Mouse (Mus musculus) liver, embryonic 14.5 days (tissue): ENCODE results near the gene Hsf4.

Source experiments
- CTCF ChIP-seq: IDR thresholded peaks from 2 replicates; pipeline ENCODE4 v1.5.1; 2016; ENCODE audit warnings: antibody characterized with exemption, low read depth, control low read depth
- EP300 ChIP-seq: IDR thresholded peaks from 2 replicates; pipeline ENCODE4 v1.6.1; 2016; ENCODE audit warnings: antibody characterized with exemption, low read depth

DNA sequence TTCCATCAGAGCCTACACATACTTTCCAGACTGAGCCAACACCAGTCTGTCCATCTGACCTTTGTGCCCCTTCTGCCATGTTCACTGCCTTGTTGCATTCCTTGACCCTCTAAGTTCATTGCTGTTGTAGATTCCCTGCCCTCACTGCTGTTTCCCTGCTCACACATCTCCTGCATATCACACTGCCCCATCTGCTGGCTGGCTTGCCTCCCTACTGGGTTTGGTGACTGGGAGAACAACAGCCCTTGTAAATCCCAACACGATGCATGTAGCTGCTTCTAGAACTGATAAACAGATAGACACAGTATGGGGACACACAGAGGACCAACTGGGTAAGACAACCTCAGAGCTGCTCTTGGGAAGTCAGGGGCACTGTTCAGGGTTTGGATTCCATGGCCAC is 42.1 kb downstream of the Hsf4 start:
- TF ChIP-seq CTCF (peak; percentile 62), EP300 (peak; percentile 62; the same call in 1 of the 2 replicates)
